Mouse (Mus musculus) left cerebral cortex, postnatal 36 days (tissue): Measurements from ENCODE around the gene Cfap43. TPM values are rescaled to one million over a fixed set of nuclear protein-coding genes. Genes with fewer than 3 reads are reported as not detected.

Experiments
- DNase-seq, 2 experiments: peaks; one replicate each; pipeline ENCODE4 v3.0.0; 2021 to 2022; ENCODE audit warnings: low spot score in 2 of 2, mixed read lengths in 1 of 2
- intact Hi-C: fragments of 180-260 bp; cut with DNase I; formaldehyde crosslinking; loops from one replicate; pipeline ENCODE4 v1.15.1; 2025
- total RNA-seq, 2 experiments: library from RNA; stranded (reverse); gene quantifications; 2 replicates each; pipeline ENCODE4 v1.2.3; 2021

Cfap43 gene
- under 1 TPM; 0.29 to 0.39 TPM for total RNA-seq

- peak; percentile 60 to 67 for DNase-seq
- intact Hi-C loops: no loop called here
Observed at GRCm38 (mm10) chr19:47919126-47919965, at the start of gene Cfap43, which contains the start of gene Itprip. Gene Cfap43 (minus strand): TSS chr19:47919287. Gene Itprip (minus strand): TSS chr19:47919299.

- intact Hi-C loops: no loop called here
- DNase-seq: no peak
Observed at GRCm38 (mm10) chr19:47958181-47958580, 39.1 kb upstream of the Cfap43 start.

- intact Hi-C loops: no loop called here
- no peak for DNase-seq
Observed at GRCm38 (mm10) chr19:47953169-47953568, 34.1 kb upstream of the Cfap43 start.

- no peak for DNase-seq
- intact Hi-C loops: no loop called here
Observed at GRCm38 (mm10) chr19:47950946-47951345, 31.9 kb upstream of the Cfap43 start.

- intact Hi-C loops: no loop called here
Observed at GRCm38 (mm10) chr19:47946821-47947465, 27.9 kb upstream of the Cfap43 start.

GRCm38 (mm10) chr19:47939361-47939760, 20.3 kb upstream of the Cfap43 start:
- no peak for DNase-seq
- intact Hi-C loops: loop anchor here (5.0 to 10.0 kb wide), 3 partner anchors 158 to 435 kb away; no protein-coding TSS in a partner anchor

More at GRCm38 (mm10) chr19:47946821-47947465, 27.9 kb upstream of the Cfap43 start:
- no peak for DNase-seq

GRCm38 (mm10) chr19:47937443-47938406, 18.6 kb upstream of the Cfap43 start, which contains the start of gene Cfap58:
Gene Cfap58 (plus strand): TSS chr19:47937675.
- peak in 1 of 2 experiments; percentile 27 for DNase-seq

GRCm38 (mm10) chr19:47936938-47937337, 17.9 kb upstream of the Cfap43 start:
- intact Hi-C loops: loop anchor here (5.0 to 10.0 kb wide), 3 partner anchors 160 to 432 kb away; no protein-coding TSS in a partner anchor
- no peak for DNase-seq

More at GRCm38 (mm10) chr19:47937443-47938406, 18.6 kb upstream of the Cfap43 start, which contains the start of gene Cfap58:
- intact Hi-C loops: loop anchor here (5.0 to 10.0 kb wide), 3 partner anchors 160 to 433 kb away; no protein-coding TSS in a partner anchor

GRCm38 (mm10) chr19:47936490-47936889, 17.4 kb upstream of the Cfap43 start:
- intact Hi-C loops: loop anchor here (5.0 to 10.0 kb wide), 3 partner anchors 161 to 432 kb away; no protein-coding TSS in a partner anchor
- DNase-seq: no peak

- intact Hi-C loops: loop anchor here (5.0 to 10.0 kb wide), 3 partner anchors 162 to 431 kb away; no protein-coding TSS in a partner anchor
- DNase-seq: no peak
Observed at GRCm38 (mm10) chr19:47935530-47935929, 16.4 kb upstream of the Cfap43 start.

- intact Hi-C loops: loop anchor here (5.0 to 10.0 kb wide), 3 partner anchors 163 to 430 kb away; no protein-coding TSS in a partner anchor
- DNase-seq: no peak
Observed at GRCm38 (mm10) chr19:47934636-47935238, 15.7 kb upstream of the Cfap43 start.

GRCm38 (mm10) chr19:47934146-47934545, 15.1 kb upstream of the Cfap43 start:
- intact Hi-C loops: loop anchor here (10.0 kb wide), 2 partner anchors 279 to 429 kb away; no protein-coding TSS in a partner anchor
- DNase-seq: no peak

GRCm38 (mm10) chr19:47931982-47932638, 13.0 kb upstream of the Cfap43 start:
- intact Hi-C loops: loop anchor here (2.0 to 10.0 kb wide), 3 partner anchors 49 to 427 kb away; no protein-coding TSS in a partner anchor
- DNase-seq: no peak

- DNase-seq: no peak
- intact Hi-C loops: no loop called here
Observed at GRCm38 (mm10) chr19:47929043-47929442, 10.0 kb upstream of the Cfap43 start.

- intact Hi-C loops: no loop called here
- DNase-seq: no peak
Observed at GRCm38 (mm10) chr19:47927032-47927431, 7.9 kb upstream of the Cfap43 start.

- no peak for DNase-seq
- intact Hi-C loops: no loop called here
Observed at GRCm38 (mm10) chr19:47925819-47926218, 6.7 kb upstream of the Cfap43 start.

- intact Hi-C loops: no loop called here
Observed at GRCm38 (mm10) chr19:47919966-47920375, 884 bp upstream of the Cfap43 start.

More at GRCm38 (mm10) chr19:47919966-47920375, 884 bp upstream of the Cfap43 start:
- no peak for DNase-seq
